Mouse (Mus musculus): Measurements from ENCODE around the gene Sema3e. TPM values are rescaled to one million over a fixed set of nuclear protein-coding genes. Genes with fewer than 3 reads are reported as not detected.

Gene Sema3e
- total RNA-seq, 2 experiments from 2014 or later, result 38.2 to 44.0 TPM

GRCm38 (mm10) chr5:14062918-14063481 is 37.9 kb downstream of the Sema3e start:
- DNase-seq (ENCODE audit: low spot score in 2 of 2), result no peak

GRCm38 (mm10) chr5:14073152-14073551 is 48.1 kb downstream of the Sema3e start:
- DNase-seq (ENCODE audit: low spot score in 2 of 2), result no peak

GRCm38 (mm10) chr5:14088100-14088499 is 63.0 kb downstream of the Sema3e start:
- peak; percentile 13 to 27 for DNase-seq (ENCODE audit: low spot score in 2 of 2)

- DNase-seq (ENCODE audit: low spot score in 2 of 2), result no peak
These were observed 65.0 kb downstream of the Sema3e start for GRCm38 (mm10) chr5:14089875-14090608.

- no peak for DNase-seq (ENCODE audit: low spot score in 2 of 2)
These were observed 65.5 kb downstream of the Sema3e start for GRCm38 (mm10) chr5:14090609-14090969.

GRCm38 (mm10) chr5:14092262-14092776 is 67.2 kb downstream of the Sema3e start:
- DNase-seq (ENCODE audit: low spot score in 2 of 2), result peak; percentile 5 to 13

- DNase-seq (ENCODE audit: low spot score in 2 of 2), result no peak
These were observed 71.1 kb downstream of the Sema3e start for GRCm38 (mm10) chr5:14096196-14096595.

- DNase-seq (ENCODE audit: low spot score in 2 of 2), result no peak
These were observed 73.6 kb downstream of the Sema3e start for GRCm38 (mm10) chr5:14098677-14099076.

- DNase-seq (ENCODE audit: low spot score in 2 of 2), result no peak
These were observed 82.3 kb downstream of the Sema3e start for GRCm38 (mm10) chr5:14107365-14107764.

GRCm38 (mm10) chr5:14109001-14109400 is 83.9 kb downstream of the Sema3e start:
- no peak for DNase-seq (ENCODE audit: low spot score in 2 of 2)

GRCm38 (mm10) chr5:14111401-14111800 is 86.3 kb downstream of the Sema3e start:
- no peak for DNase-seq (ENCODE audit: low spot score in 2 of 2)

- no peak for DNase-seq (ENCODE audit: low spot score in 2 of 2)
These were observed 96.8 kb downstream of the Sema3e start for GRCm38 (mm10) chr5:14121902-14122301.

- DNase-seq (ENCODE audit: low spot score in 2 of 2), result no peak
These were observed 101.5 kb downstream of the Sema3e start for GRCm38 (mm10) chr5:14126591-14126990.

- no peak for DNase-seq (ENCODE audit: low spot score in 2 of 2)
These were observed 110.9 kb downstream of the Sema3e start for GRCm38 (mm10) chr5:14135929-14136328.

- no peak for DNase-seq (ENCODE audit: low spot score in 2 of 2)
These were observed 113.6 kb downstream of the Sema3e start for GRCm38 (mm10) chr5:14138725-14139124.

GRCm38 (mm10) chr5:14162579-14162978 is 137.5 kb downstream of the Sema3e start:
- DNase-seq (ENCODE audit: low spot score in 2 of 2), result no peak

- no peak for DNase-seq (ENCODE audit: low spot score in 2 of 2)
These were observed 138.2 kb downstream of the Sema3e start for GRCm38 (mm10) chr5:14163280-14163679.

- no peak for DNase-seq (ENCODE audit: low spot score in 2 of 2)
These were observed 142.7 kb downstream of the Sema3e start for GRCm38 (mm10) chr5:14167776-14168175.

GRCm38 (mm10) chr5:14173355-14174183 is 148.5 kb downstream of the Sema3e start:
- DNase-seq (ENCODE audit: low spot score in 2 of 2), result no peak

GRCm38 (mm10) chr5:14180571-14180970 is 155.5 kb downstream of the Sema3e start:
- no peak for DNase-seq (ENCODE audit: low spot score in 2 of 2)

- DNase-seq (ENCODE audit: low spot score in 2 of 2), result no peak
These were observed 157.1 kb downstream of the Sema3e start for GRCm38 (mm10) chr5:14182156-14182555.

Data from layer of hippocampus, postnatal 10 days (tissue).